Mouse (Mus musculus): Measurements from ENCODE around the gene Tmem260.

GRCm38 (mm10) chr14:48549703-48550102, 103.8 kb downstream of the Tmem260 start:
- TF ChIP-seq POLR2A (IDR thresholded peaks at IDR 0.05; ENCODE audit: low read depth, low read length): no peak
- TF ChIP-seq ZC3H11A (IDR thresholded peaks at IDR 0.05; ENCODE audit: low read depth, low read length): no peak
- no peak for TF ChIP-seq SMC3 (IDR thresholded peaks at IDR 0.05; ENCODE audit: low read depth, low read length)
- TF ChIP-seq ZMIZ1 (IDR thresholded peaks at IDR 0.05; ENCODE audit: low read depth, low read length): no peak
- TF ChIP-seq JUN (IDR thresholded peaks at IDR 0.05; ENCODE audit: insufficient read depth, low read depth, low read length): no peak
- TF ChIP-seq NRF1 (IDR thresholded peaks at IDR 0.05; ENCODE audit: low read depth, low read length): no peak
- no peak for TF ChIP-seq CTCF (conservative IDR thresholded peaks at IDR 0.05 in 1 of 2, IDR thresholded peaks at IDR 0.05 in 1 of 2; ENCODE audit: low read depth in 2 of 2, low read length in 2 of 2)

Data from CH12.LX (cell line).